Mouse (Mus musculus): ENCODE measurements around the gene Sirt3.

Sirt3 gene

DNA sequence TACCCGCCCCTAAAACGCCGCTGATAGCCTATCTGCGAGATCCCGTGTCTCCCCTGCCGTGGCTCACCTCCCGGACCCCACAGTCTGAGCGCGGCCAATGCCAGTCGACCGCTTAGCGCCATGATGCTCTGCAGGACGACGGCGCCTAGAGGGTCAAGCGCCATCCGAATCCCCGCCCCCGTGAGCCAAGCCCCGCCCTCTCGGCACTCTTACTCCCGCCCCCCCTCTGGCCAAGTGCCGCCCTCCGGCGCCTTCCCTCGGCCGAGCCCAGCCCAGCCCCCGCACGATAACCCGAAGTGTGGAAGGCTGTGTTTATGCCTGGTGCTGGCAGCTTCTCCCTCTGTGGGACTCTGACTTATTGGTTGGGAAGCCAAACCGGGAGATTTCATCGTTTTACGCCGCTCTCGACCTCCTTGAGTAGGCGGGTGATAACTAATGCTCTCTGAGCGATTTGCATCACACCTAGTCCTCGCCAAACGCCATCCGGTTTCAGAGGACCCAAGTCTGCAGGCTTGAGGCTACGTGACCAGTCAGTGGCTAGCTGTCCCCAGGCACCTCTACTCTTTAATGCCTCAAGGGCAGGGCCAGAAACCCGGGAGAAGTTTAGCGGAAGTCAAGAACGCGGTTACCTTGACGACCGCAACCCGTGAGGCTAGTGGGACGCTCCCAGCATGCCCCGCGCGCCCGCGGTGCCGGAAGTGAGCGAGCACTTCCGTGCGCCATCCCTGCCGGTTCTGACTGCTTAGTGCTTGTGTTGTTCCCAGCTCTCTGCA is at the start of gene Sirt3, which contains the start of gene Psmd13:
Gene Sirt3 (minus strand): TSS at position 614 of the 773 bp plus-strand sequence.
Gene Psmd13 (plus strand): TSS at position 273 of the 773 bp plus-strand sequence.
- ATAC-seq (ENCODE audit: insufficient number of reproducible peaks, low FRiP score, low TSS enrichment): peak; percentile 96

DNA sequence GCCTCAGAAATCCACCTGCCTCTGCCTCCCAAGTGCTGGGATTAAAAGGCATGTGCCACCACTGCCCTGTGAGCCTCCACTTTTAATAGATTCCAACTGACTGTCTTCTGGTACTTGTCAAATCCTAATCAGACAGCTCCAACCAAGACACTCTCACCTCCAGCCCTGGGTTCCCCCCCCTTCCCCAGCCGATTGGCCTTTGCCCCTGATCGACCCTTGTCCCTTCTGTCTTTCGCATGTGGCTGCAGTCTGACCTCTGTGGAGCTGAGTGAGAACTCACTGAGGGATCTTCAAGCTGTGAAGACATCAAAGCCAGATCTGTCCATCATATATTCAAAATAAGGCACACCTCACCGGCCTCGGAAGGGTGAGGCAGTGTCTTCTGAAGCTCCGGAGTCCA is 45.1 kb upstream of the Sirt3 start:
- ATAC-seq (ENCODE audit: insufficient number of reproducible peaks, low FRiP score, low TSS enrichment): no peak

GRCm38 (mm10) chr7:140923070-140923775 is 41.1 kb upstream of the Sirt3 start:
- ATAC-seq (ENCODE audit: insufficient number of reproducible peaks, low FRiP score, low TSS enrichment): no peak

GRCm38 (mm10) chr7:140922398-140923069 is 40.4 kb upstream of the Sirt3 start:
- ATAC-seq (ENCODE audit: insufficient number of reproducible peaks, low FRiP score, low TSS enrichment): peak; percentile 68; the same call in 1 of the 2 replicates

DNA sequence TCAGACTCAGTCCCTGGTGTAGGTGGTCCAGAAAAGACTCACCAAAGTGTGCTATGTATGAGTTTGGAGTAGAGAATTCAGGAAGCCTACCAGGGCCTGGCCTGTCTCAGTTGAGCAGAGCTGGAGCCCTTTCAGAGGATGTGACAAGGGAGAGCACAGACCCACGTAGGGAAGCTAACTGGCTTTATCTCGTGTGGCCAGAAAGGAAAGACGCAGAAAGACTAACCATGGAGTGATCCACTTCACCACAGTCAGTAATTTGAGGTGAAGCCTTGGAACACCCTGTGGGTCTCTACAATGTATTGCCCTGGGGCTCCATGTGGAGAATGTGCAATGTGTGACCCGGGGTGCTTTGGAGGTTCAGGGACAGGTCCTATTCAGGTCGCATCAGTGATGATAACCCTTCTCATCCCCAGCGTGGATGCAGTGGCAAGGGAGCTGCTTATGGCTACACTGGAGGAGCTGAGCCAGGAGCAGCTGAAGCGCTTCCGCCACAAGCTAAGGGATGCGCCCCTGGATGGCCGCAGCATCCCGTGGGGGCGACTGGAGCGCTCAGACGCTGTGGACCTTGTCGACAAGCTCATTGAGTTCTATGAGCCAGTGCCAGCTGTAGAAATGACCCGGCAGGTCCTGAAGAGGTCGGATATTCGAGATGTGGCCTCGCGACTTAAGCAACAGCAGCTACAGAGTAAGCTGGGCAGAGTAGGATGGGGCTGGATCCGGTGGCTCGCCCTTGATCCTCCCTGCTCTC is 39.3 kb upstream of the Sirt3 start:
- ATAC-seq (ENCODE audit: insufficient number of reproducible peaks, low FRiP score, low TSS enrichment): no peak

- no peak for ATAC-seq (ENCODE audit: insufficient number of reproducible peaks, low FRiP score, low TSS enrichment)
Measured at GRCm38 (mm10) chr7:140920418-140921029, 38.4 kb upstream of the Sirt3 start, which contains the start of gene Nlrp6. Gene Nlrp6 (plus strand): TSS chr7:140920902.

DNA sequence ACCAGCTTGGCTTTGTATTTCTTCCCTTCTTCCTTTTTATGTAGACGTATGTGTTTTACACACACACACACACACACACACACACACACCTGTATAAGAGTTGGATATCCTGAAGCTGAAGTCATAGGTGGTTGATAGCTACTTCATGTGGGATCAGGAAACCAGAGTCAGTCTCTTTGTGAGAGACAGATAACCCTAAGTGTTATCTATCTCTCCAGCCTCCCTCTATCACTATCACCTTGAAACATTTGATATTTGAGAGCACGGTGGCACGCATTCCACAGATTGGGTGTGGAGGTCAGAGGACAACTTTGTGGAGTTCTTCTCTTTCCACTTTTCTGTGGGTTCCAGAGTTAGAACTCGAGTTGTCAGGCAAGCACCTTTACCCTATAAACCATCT is 37.8 kb upstream of the Sirt3 start:
- no peak for ATAC-seq (ENCODE audit: insufficient number of reproducible peaks, low FRiP score, low TSS enrichment)

GRCm38 (mm10) chr7:140914031-140914690 is 32.1 kb upstream of the Sirt3 start:
- ATAC-seq (ENCODE audit: insufficient number of reproducible peaks, low FRiP score, low TSS enrichment): no peak

- ATAC-seq (ENCODE audit: insufficient number of reproducible peaks, low FRiP score, low TSS enrichment): no peak
Measured at GRCm38 (mm10) chr7:140912846-140913482, 30.9 kb upstream of the Sirt3 start.

DNA sequence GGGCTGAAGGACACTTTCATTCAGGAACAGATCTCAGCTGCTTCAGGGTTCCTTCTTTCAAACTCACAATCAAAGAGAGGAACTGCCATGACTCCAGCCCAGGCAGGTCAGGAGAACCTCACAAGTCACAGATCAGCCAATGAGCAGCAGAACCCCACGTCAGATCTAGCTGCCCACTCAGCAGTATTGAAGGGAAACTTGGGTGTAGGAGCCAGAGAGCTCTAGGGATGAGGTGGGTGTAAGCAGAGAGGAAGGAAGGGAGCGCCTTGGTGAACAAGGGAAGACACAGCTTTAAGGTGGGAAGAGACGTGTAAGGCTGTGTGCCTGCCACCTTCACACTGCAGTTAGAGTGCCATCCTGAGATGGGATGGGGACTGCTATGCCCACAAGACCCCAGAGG is 30.2 kb upstream of the Sirt3 start:
- no peak for ATAC-seq (ENCODE audit: insufficient number of reproducible peaks, low FRiP score, low TSS enrichment)

- peak; percentile 36; the same call in 1 of the 2 replicates for ATAC-seq (ENCODE audit: insufficient number of reproducible peaks, low FRiP score, low TSS enrichment)
Measured at GRCm38 (mm10) chr7:140908634-140909107, 26.6 kb upstream of the Sirt3 start.

GRCm38 (mm10) chr7:140908181-140908580 is 26.1 kb upstream of the Sirt3 start:
- no peak for ATAC-seq (ENCODE audit: insufficient number of reproducible peaks, low FRiP score, low TSS enrichment)

DNA sequence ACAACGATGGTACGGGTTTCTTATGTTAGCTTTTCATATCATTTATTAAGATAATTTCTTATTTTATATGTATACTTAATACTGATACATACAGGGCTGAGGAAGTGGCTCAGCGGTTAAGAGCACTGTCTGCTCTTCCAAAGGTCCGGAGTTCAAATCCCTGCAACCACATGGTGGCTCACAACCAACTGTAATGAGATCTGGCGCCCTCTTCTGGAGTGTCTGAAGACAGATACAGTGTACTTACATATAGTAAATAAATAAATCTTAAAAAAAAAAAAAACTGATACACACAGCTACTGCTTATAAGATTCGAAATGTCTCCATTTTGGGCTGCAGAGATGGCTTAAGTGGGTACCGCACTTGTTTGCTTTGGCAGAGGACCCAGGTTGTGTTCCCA is 25.6 kb upstream of the Sirt3 start:
- ATAC-seq (ENCODE audit: insufficient number of reproducible peaks, low FRiP score, low TSS enrichment): no peak

- ATAC-seq (ENCODE audit: insufficient number of reproducible peaks, low FRiP score, low TSS enrichment): no peak
Measured at GRCm38 (mm10) chr7:140907131-140907530, 25.0 kb upstream of the Sirt3 start.

- ATAC-seq (ENCODE audit: insufficient number of reproducible peaks, low FRiP score, low TSS enrichment): no peak
Measured at GRCm38 (mm10) chr7:140905642-140906081, 23.6 kb upstream of the Sirt3 start.

GRCm38 (mm10) chr7:140903212-140903611 is 21.1 kb upstream of the Sirt3 start:
- ATAC-seq (ENCODE audit: insufficient number of reproducible peaks, low FRiP score, low TSS enrichment): peak; percentile 56; the same call in 1 of the 2 replicates

GRCm38 (mm10) chr7:140902036-140902875 is 20.1 kb upstream of the Sirt3 start:
- ATAC-seq (ENCODE audit: insufficient number of reproducible peaks, low FRiP score, low TSS enrichment): no peak

DNA sequence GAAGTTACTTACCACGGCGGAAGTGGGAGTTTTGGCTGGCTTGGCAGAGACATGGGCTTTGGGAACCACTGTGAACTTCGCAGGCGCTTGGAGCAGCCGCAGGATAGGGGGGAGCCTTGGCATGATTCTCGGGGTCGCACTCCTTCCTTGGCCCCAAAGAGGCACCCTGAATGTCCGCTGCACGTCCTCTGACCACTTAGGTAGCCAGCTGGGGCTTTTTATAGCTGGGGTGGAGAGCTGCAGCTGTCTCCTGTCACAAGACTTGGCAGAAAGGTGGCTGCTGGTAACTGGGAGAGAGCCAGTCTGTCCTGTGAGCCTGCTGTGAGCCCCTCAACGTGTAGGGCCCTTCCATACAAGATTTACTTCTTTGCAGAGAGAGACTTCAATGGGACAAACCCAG is 18.1 kb upstream of the Sirt3 start, which contains the start of gene Cox8b:
Gene Cox8b (minus strand): TSS at position 227 of the 400 bp plus-strand sequence.
- ATAC-seq (ENCODE audit: insufficient number of reproducible peaks, low FRiP score, low TSS enrichment): no peak

Data from cerebellum, adult (tissue).